Mouse (Mus musculus): ENCODE results near the gene Tmem14a. TPM values are rescaled to one million over a fixed set of nuclear protein-coding genes. Genes with fewer than 3 reads are reported as not detected.
"Not testable (repeated sequence)": the region's sequence is repeated elsewhere in the genome, so short reads cannot be mapped to it uniquely, and the experiment has no call there.

Tmem14a gene
- polyA plus RNA-seq, 1 experiment from 2014 or later, result 19.3 TPM

DNA sequence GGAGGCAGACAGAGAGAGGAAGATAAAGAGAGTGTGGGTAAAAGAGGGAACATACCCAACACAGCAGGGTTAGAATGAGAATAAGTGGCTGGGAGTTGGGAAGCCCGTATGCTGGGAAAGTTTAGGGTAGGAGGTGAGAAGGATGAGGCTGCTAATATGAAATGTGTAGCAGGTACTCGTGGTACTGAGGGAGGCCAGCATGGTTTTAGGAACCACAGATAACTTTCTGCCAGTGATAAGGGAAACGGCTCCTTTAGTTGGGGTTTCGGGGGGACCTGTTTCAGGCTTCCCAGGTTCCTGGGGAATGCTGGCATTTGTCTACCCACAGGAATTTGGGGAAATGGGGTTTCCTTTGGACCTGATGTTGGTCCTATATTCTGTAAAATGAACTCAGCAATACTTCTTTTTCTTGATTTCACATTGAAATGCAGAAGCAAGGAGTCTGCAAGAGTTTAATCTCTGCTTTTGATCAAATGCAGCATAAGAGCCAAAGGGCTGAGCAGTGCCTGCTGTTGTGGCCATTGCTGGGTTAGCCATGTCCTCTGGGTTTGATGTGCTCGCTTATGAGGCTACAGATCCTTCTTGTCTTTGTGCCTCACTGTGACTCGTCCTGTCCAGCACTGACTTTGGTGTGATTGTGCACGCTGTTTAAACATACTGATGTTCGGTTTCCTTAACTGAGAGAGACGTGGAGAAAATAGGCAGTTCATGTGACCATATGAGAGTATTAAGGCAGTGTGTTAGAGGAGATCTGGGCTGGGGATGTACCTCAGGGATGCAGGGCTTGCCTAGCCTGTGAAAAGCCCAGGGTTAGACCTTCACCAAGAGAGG, 30.4 kb downstream of the Tmem14a start:
- Histone ChIP-seq H3K27me3 (ENCODE audit: control insufficient read depth, insufficient read depth, low read length) (no peaks in the 10 kb centered on the region), H3K9ac (replicated peaks; ENCODE audit: low read depth, low read length) (no peak overlapping the region), H3K36me3 (ENCODE audit: control insufficient read depth, insufficient read depth, low read length) (no peaks in the 10 kb centered on the region), H3K4me2 (ENCODE audit: low read depth, low read length) (no peak overlapping the region), H3K4me3 (ENCODE audit: low read depth, low read length) (no peak overlapping the region), H3K27ac (ENCODE audit: low read depth, low read length) (no peak overlapping the region), H3K4me1 (ENCODE audit: control insufficient read depth, insufficient read depth, low read length) (no peaks in the 10 kb centered on the region), H3K9me3 (ENCODE audit: control insufficient read depth, low read length) (no peaks in the 10 kb centered on the region)
- WGBS, result 83% methylated on average over 9 of the region's 9 CpGs
- no peak for ATAC-seq (ENCODE audit: low read depth)

DNA sequence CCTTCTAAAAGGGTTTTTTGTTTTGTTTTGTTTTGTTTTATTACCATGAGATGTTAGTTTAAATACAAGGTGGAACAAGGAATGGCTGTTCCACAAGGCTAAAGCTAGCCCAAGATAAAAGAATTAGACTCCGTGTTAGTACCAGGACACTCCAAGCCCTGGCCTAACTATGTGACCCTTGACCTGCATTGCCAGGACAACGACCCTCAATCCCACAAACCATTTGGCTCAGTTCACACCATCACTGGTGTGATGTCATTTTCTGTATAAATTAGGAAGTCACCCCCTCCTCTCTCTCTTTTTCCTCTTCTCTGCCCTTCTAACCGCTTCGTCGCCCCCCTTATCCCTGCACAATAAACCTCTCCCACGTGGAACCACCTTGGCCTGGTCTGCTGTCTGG, 33.3 kb downstream of the Tmem14a start:
- Histone ChIP-seq H3K36me3 (ENCODE audit: control insufficient read depth, insufficient read depth, low read length) (no peaks in the 10 kb centered on the region), H3K4me1 (ENCODE audit: control insufficient read depth, insufficient read depth, low read length) (no peaks in the 10 kb centered on the region), H3K4me3 (ENCODE audit: low read depth, low read length) (no peak overlapping the region), H3K27me3 (ENCODE audit: control insufficient read depth, insufficient read depth, low read length) (no peaks in the 10 kb centered on the region), H3K27ac (ENCODE audit: low read depth, low read length) (no peak overlapping the region), H3K9ac (replicated peaks; ENCODE audit: low read depth, low read length) (no peak overlapping the region), H3K9me3 (ENCODE audit: control insufficient read depth, low read length) (no peaks in the 10 kb centered on the region), H3K4me2 (ENCODE audit: low read depth, low read length) (no peak overlapping the region)
- 25% methylated on average over 6 of the region's 6 CpGs for WGBS
- no peak; the same call in 1 of the 2 replicates for ATAC-seq (ENCODE audit: low read depth)

DNA sequence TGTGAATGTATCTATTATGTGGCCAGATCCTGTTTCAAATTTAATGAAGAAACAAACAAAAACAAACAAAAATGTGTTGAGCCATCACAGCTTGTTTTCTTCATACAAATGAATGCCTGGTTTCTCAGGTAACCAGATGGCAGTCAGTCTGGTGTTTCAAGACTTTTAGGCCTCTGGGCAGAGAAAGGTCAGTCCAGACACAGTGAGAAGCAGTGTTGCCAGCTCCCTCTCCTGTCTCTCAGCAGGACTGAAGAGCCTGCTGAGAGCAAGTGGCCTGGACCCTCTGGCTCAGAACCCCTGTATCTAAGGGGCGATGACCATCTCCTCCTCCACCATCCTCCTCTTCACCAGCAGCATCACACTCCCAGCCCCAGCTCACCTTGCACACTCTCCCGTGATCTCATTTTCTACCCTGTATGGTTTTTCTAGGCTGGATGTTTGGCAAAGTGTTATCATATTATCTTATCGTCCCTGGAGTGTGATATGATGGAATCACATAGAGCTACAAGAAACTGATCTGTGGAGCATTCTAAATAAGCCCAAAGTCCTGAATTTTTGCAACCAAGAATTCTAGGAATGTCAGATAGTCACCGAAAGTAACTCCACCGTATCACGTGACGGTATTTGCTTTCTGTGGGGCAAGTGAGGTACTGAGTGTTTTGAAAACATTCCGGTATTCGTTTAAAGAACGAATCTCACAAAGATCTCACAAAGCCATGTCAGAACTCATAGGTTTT, 34.4 kb downstream of the Tmem14a start:
- Histone ChIP-seq H3K27ac (ENCODE audit: low read depth, low read length) (no peak overlapping the region), H3K27me3 (ENCODE audit: control insufficient read depth, insufficient read depth, low read length) (no peaks in the 10 kb centered on the region), H3K4me1 (ENCODE audit: control insufficient read depth, insufficient read depth, low read length) (no peaks in the 10 kb centered on the region), H3K9me3 (ENCODE audit: control insufficient read depth, low read length) (no peaks in the 10 kb centered on the region), H3K4me2 (ENCODE audit: low read depth, low read length) (no peak overlapping the region), H3K4me3 (ENCODE audit: low read depth, low read length) (no peak overlapping the region), H3K9ac (replicated peaks; ENCODE audit: low read depth, low read length) (no peak overlapping the region), H3K36me3 (ENCODE audit: control insufficient read depth, insufficient read depth, low read length) (no peaks in the 10 kb centered on the region)
- ATAC-seq (ENCODE audit: low read depth), result no peak
- WGBS, result 92% methylated on average over 10 of the region's 10 CpGs

DNA sequence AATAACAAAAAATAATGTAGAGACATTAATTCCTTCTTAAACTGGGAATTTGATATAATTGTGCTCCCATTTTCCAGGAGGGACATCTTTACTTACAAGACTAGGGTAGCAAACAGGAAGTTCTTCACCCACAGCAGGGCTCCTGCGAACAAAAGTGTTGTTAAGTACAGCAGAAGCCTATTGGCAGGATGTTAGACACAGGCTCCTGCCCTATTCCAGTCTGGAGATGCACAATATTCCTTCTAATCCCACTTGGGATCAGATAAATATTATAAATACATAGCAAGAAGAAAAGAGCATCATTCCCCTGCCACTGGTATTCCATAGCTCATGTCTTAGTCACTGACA, 34.9 kb downstream of the Tmem14a start:
- H3K27me3 ChIP-seq (ENCODE audit: control insufficient read depth, insufficient read depth, low read length), result no peaks in the 10 kb centered on the region
- H3K9ac ChIP-seq (replicated peaks; ENCODE audit: low read depth, low read length), result no peak overlapping the region
- H3K9me3 ChIP-seq (ENCODE audit: control insufficient read depth, low read length), result no peaks in the 10 kb centered on the region
- no peak overlapping the region for H3K4me2 ChIP-seq (ENCODE audit: low read depth, low read length)
- 76% methylated on average over 1 of the region's 1 CpGs for WGBS
- no peak overlapping the region for H3K4me3 ChIP-seq (ENCODE audit: low read depth, low read length)
- no peaks in the 10 kb centered on the region for H3K36me3 ChIP-seq (ENCODE audit: control insufficient read depth, insufficient read depth, low read length)
- no peaks in the 10 kb centered on the region for H3K4me1 ChIP-seq (ENCODE audit: control insufficient read depth, insufficient read depth, low read length)
- ATAC-seq (ENCODE audit: low read depth), result no peak
- no peak overlapping the region for H3K27ac ChIP-seq (ENCODE audit: low read depth, low read length)

DNA sequence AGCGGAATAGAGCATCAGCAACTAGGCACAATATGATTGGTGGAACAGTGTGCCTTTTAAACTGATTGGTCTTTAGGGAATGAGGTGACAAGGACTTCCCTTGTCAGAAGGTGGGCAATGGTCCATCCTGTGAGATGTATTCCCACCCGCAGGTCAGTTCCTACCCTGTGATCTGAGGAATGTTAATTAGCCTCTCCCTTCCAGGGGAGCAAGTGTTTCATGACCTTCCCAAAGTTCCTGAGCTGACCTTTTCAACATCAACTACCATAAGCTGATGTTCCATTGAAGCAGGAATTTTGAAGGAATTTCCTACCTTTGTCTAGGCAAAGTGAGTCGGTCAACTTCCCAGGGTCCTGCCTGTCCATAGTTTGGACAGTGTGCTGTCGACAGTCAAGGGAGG, 35.5 kb downstream of the Tmem14a start:
- no peaks in the 10 kb centered on the region for H3K36me3 ChIP-seq (ENCODE audit: control insufficient read depth, insufficient read depth, low read length)
- no peak overlapping the region for H3K4me3 ChIP-seq (ENCODE audit: low read depth, low read length)
- 80% methylated on average over 4 of the region's 4 CpGs for WGBS
- H3K4me2 ChIP-seq (ENCODE audit: low read depth, low read length), result no peak overlapping the region
- H3K27ac ChIP-seq (ENCODE audit: low read depth, low read length), result no peak overlapping the region
- no peak for ATAC-seq (ENCODE audit: low read depth)
- H3K9ac ChIP-seq (replicated peaks; ENCODE audit: low read depth, low read length), result no peak overlapping the region
- no peaks in the 10 kb centered on the region for H3K27me3 ChIP-seq (ENCODE audit: control insufficient read depth, insufficient read depth, low read length)
- H3K4me1 ChIP-seq (ENCODE audit: control insufficient read depth, insufficient read depth, low read length), result no peaks in the 10 kb centered on the region
- H3K9me3 ChIP-seq (ENCODE audit: control insufficient read depth, low read length), result no peaks in the 10 kb centered on the region

DNA sequence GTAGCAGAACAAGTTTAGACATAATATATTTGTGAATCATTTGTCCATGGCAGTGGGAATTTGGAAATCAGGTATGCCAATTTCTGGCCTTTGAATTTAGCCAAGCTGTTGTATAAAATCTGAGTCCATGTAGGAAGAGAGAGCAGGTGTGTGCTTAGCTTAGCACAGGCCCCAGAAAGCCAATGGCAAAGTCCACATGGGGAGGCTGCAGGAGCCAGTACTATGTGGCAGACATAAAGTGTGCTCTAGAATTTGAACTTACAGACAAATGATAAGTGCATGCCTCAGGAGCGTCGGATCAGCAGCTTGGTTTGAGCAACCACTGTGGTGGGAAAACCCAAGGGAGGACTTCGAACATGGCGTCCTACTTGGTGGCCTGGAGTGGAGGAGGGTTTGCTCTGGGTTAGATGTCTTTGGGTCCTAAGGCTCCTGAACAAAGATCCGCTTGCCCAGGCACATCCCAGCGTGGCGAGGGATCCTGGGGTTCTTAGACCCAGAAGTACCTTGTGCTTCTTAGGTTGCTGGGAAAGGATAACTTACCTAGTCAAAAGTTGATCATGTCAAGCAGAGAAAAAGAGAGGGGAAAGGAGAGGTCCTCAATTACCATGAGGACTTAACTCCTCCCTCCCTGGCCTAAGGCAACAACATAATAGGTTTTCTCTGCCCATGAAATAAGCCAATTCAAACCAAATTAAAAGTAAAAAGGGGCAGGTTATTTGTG, 37.4 kb downstream of the Tmem14a start:
- Histone ChIP-seq H3K27ac (ENCODE audit: low read depth, low read length) (no peak overlapping the region), H3K4me1 (ENCODE audit: control insufficient read depth, insufficient read depth, low read length) (no peaks in the 10 kb centered on the region), H3K9me3 (ENCODE audit: control insufficient read depth, low read length) (no peaks in the 10 kb centered on the region), H3K9ac (replicated peaks; ENCODE audit: low read depth, low read length) (no peak overlapping the region), H3K36me3 (ENCODE audit: control insufficient read depth, insufficient read depth, low read length) (no peaks in the 10 kb centered on the region), H3K4me2 (ENCODE audit: low read depth, low read length) (no peak overlapping the region), H3K4me3 (ENCODE audit: low read depth, low read length) (no peak overlapping the region), H3K27me3 (ENCODE audit: control insufficient read depth, insufficient read depth, low read length) (no peaks in the 10 kb centered on the region)
- WGBS, result 95% methylated on average over 7 of the region's 7 CpGs
- no peak for ATAC-seq (ENCODE audit: low read depth)

DNA sequence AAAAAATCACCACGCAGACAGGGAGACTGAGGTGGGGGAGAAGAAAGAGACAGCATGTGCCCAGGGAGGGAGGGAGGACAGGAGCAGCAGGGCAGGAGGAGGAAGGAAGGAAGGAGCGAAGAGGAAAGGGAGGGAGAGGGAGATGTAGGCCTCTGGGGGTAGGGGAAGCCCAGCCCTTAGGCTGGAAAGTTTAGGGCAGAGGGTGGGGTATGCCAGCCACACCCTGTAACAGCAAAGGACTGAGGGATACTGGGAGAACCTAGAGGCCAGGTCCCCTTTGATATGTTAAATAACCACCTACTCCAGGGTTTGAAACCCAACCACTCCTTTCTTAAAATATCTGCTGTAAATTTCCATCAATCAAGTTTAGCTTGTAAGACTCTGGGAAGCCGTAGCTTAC, 38.0 kb downstream of the Tmem14a start:
- Histone ChIP-seq H3K4me1 (ENCODE audit: control insufficient read depth, insufficient read depth, low read length) (no peaks in the 10 kb centered on the region), H3K4me2 (ENCODE audit: low read depth, low read length) (no peak overlapping the region), H3K36me3 (ENCODE audit: control insufficient read depth, insufficient read depth, low read length) (no peaks in the 10 kb centered on the region), H3K27ac (ENCODE audit: low read depth, low read length) (no peak overlapping the region), H3K4me3 (ENCODE audit: low read depth, low read length) (no peak overlapping the region), H3K9ac (replicated peaks; ENCODE audit: low read depth, low read length) (no peak overlapping the region), H3K9me3 (ENCODE audit: control insufficient read depth, low read length) (no peaks in the 10 kb centered on the region), H3K27me3 (ENCODE audit: control insufficient read depth, insufficient read depth, low read length) (no peaks in the 10 kb centered on the region)
- no peak for ATAC-seq (ENCODE audit: low read depth)
- 56% methylated on average over 3 of the region's 3 CpGs for WGBS

DNA sequence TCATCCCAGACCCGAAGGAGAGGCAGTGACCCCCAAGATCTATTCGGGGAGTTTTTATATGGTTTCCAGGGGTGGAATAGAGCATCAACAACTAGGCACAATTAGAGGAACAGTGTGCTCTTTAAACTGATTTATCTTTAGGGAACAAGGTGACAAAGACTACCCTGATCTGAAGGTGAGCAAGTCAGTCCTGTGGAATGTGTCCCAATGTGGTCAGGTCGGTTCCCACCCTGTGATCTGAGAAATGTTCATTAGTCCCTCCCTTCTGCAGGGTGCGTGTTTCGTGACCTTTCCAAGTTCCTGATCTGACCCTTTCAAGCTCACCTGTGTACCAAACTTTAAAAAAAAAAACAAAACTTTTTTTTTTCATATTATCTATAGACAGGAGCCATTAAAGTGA, 38.5 kb downstream of the Tmem14a start:
- 77% methylated on average over 5 of the region's 5 CpGs for WGBS
- Histone ChIP-seq H3K27me3 (ENCODE audit: control insufficient read depth, insufficient read depth, low read length) (no peaks in the 10 kb centered on the region), H3K9me3 (ENCODE audit: control insufficient read depth, low read length) (no peaks in the 10 kb centered on the region), H3K4me1 (ENCODE audit: control insufficient read depth, insufficient read depth, low read length) (no peaks in the 10 kb centered on the region), H3K27ac (ENCODE audit: low read depth, low read length) (no peak overlapping the region), H3K4me3 (ENCODE audit: low read depth, low read length) (no peak overlapping the region), H3K9ac (replicated peaks; ENCODE audit: low read depth, low read length) (no peak overlapping the region), H3K4me2 (ENCODE audit: low read depth, low read length) (no peak overlapping the region), H3K36me3 (ENCODE audit: control insufficient read depth, insufficient read depth, low read length) (no peaks in the 10 kb centered on the region)
- ATAC-seq (ENCODE audit: low read depth), result no peak

DNA sequence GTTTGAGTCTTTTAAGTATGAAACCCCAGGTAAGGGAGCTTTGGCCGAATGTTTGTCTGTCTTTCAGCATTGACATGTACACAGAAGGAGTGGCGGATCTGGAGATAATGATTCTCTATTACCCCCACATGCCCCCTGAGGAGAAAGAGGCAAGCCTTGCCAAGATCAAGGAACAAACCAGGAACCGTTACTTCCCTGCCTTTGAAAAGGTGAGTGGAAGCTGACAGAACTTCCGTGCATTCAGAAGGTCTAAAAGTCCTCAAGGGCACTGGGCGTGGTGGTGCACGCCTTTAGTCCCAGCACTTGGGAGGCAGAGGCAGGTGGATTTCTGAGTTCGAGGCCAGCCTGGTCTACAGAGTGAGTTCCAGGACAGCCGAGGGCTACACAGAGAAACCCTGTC, 41.6 kb downstream of the Tmem14a start:
- H3K9ac ChIP-seq (replicated peaks; ENCODE audit: low read depth, low read length); H3K36me3 ChIP-seq (ENCODE audit: control insufficient read depth, insufficient read depth, low read length): not testable (repeated sequence)
- 89% methylated on average over 8 of the region's 8 CpGs for WGBS

More for the DNA sequence above, 41.6 kb downstream of the Tmem14a start:
- H3K9me3 ChIP-seq (ENCODE audit: control insufficient read depth, low read length); H3K4me2 ChIP-seq (ENCODE audit: low read depth, low read length); H3K27ac ChIP-seq (ENCODE audit: low read depth, low read length); H3K4me1 ChIP-seq (ENCODE audit: control insufficient read depth, insufficient read depth, low read length); H3K27me3 ChIP-seq (ENCODE audit: control insufficient read depth, insufficient read depth, low read length); H3K4me3 ChIP-seq (ENCODE audit: low read depth, low read length); ATAC-seq (ENCODE audit: low read depth): not testable (repeated sequence)
